Mouse (Mus musculus) B cell, adult 2 months (primary cell): ENCODE measurements around the gene Sigmar1.

Experiments
- DNase-seq, 2 experiments: peaks; one replicate each; pipeline ENCODE4 v3.0.0; 2022

Sigmar1 gene

GRCm38 (mm10) chr4:41756440-41756839, 483 bp upstream of the Sigmar1 start:
- no peak for DNase-seq

GRCm38 (mm10) chr4:41754797-41755337, 1.1 kb downstream of the Sigmar1 start, which contains the start of gene Galt:
Gene Galt (plus strand): TSS chr4:41755228.
- DNase-seq, result no peak

DNA sequence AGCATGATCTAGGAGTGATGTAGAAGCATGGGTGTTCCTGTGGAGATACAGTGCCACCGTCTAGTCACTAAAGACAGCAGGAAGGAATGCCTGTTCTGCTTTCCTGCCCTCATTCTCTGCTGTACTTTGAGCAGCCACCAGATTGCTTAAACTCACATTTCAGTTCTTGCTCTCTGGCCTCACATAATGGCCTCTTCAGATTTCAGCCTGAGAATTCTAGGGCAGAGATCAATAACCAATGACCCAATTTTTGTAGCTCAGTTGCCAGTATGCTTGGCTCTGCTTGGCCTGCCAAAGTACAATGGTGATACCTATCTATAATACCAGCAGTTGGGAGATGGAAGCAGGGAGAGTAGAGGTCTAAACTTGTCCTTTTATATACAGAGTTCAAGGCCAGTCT, 10.9 kb downstream of the Sigmar1 start:
- no peak for DNase-seq

DNA sequence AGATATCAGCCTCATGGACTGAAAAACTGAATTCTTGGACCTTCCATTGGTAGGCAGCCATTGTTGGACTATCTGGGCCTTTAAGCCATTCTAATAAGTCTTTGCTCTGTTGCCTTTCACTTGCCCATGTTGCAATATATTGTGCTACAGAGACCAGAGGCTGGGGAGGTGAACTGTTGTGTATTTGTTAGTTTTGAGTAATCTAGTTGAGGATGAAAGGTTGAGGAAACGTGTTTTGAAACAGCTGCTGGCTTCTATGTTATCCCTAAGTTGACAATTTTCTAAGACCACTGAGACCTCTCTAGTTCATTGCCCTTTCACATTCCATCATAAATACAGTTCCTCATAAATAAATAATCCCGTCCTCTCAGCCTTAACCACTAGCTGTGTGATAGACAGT, 11.8 kb downstream of the Sigmar1 start:
- DNase-seq, result no peak

DNA sequence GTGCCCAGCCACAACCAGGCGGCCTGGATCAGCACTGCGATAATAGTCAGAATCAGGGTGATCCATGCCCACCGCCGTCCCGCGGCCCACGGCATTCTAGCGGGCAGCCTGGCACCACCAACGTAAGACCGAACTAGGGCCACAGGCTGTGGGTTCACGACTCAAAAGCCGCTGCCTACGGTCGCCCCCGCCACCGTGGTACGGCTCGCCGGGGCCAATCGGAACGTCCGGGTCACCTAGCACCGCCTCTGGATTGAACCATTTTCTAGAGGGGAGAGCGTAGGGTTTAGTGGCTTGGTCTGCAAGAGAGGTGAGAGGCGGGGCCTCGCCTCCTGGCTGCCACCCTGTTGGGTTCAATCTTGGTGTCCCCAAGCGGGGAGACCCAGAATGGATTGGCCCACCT, 14.8 kb downstream of the Sigmar1 start:
- DNase-seq, result peak; percentile 92 to 94

DNA sequence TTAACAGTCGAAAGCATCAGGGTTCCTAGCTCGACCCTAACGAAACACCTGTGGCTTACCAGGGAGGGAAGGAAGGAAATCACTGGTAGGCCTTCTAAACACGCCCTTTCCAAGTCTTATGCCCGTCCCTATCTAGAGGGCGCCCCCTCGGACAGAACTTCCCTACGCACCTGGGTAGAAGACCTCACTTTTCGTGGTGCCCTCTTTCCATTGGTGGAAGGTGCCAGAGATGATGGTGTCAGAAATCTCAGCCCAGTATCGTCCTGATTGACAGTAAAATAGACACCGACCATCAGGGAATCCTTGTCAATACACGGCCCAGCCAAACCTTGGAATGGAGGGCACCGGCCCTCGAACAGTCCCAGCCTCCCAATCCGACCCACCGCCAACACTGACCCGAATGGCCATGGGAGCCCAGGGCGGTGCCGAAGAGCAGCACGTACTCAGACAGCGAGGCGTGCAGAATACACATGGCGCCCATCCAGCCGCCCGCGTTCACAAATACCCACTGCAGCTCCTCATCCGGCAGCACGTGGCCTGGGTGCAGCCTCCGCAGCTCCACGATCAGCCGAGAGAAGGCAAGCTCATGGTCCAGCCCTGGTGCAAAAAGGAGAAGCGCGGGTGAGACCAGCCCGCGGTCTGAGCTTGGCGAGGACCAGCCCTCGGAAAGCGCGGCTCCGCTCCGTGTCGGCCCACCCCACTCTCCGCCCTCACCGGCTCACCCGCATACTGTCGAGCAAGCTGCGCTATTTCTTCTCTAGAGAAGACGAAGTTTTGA, 15.4 kb downstream of the Sigmar1 start:
- DNase-seq, result peak; percentile 41 to 51

- DNase-seq, result no peak
Observed at GRCm38 (mm10) chr4:41739260-41739659, 16.7 kb downstream of the Sigmar1 start.

GRCm38 (mm10) chr4:41738256-41738603, 17.7 kb downstream of the Sigmar1 start:
- no peak for DNase-seq

DNA sequence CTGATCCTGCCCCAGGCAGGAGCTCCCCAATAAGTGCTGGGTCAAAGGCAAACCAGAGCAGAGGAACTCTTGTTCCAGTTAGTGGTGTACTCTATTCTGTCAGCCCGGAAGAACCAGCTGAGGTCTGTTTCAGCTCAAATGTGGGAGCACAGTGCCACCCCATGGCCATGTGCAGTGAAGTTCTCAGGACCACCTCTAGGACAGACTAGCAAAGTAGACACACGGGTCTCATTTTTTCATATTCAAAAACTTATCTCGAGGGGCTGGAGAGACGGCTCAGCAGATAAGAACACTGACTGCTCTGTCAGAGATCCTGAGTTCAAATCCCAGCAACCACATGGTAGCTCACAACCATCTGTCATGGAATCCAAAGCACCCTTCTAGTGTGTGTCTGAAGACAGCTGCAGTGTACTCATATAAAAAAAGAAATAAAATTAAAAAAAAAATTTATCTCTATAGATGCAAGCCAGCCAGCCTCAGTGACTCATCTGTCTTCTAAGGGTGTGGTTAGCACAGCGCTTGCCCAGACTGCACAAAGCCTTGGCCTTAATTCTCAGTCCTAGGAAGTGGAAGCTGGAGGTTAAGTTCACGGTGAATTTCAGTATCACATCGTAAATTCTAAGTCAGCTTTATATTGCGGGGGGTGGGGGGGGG, 18.2 kb downstream of the Sigmar1 start:
- DNase-seq, result peak; percentile 84 to 87

DNA sequence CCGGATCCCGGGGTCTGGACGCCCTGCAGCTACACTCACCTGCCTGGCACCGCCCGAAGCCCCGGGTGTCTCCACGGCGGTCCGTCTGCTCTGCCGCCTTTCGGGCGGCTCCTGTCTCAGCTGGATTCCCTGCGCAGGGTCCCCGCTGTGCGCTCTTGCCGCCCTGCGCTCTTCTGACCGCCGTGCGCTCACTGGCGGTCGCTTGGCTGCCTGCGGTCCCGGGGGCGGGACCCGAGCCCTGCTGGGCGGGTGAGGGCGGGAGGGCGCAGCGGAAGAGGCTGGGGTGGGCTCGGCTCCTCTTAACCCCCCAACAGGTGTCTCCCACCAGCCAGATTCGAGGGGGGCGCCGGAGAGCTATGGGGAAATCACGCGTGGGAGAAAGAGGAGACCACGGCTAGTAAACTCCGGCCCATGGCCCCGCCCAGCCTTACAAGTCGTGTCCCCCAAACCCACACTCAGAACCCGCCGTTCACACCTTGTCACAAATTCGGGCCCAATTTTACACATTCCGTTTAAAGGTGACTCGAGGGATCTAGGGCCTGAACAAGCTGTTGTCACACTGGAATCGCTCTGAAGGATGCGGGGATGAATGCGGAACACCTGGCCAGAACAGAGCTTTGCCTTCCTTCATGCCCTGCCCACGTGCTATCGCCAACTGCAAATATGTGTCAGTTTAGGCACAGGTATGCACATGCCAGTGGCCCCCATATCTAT, 24.7 kb downstream of the Sigmar1 start, which contains the start of gene Arid3c:
Gene Arid3c, minus strand, starts transcription at position 91 of the 714 bp plus-strand sequence.
- DNase-seq, result peak; percentile 35 to 43

DNA sequence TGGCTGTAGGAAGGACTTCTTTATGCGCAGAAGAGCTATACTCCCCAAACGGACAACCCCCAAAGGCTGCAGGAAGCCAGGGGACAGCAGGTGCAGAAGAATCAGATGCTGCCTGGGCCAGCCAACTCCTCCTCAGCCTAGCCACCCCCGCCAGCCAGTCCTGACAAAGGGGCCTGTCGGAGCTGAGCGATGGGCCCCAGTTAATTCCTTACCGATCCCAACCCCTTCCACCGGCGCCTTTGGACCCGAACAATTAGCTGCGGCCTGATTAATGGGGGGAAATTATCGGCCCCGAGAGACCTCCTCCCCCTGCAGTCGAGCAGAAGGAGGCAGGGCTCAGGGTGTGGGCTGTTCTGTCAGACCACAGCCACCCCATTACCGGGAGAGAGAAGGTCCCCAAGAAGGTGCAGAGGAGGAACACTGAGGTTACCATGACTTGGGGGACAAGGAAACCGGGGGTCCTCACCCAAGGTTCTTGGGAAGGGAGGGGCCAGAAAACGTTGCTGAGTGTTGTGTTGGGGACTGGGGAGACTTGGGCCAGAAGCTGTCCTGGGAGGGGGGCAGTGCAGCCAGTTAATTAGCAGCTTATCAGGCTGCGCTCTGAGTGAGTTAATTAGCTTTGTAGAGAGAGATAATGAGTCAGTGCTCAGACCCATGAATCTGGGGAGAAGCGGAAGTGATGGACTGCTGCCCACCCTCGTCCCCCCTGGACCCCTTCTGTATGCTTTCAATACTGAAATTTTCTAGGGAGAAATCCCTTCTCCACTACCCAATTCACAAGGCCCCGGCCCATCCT, 28.9 kb downstream of the Sigmar1 start:
- DNase-seq, result no peak

DNA sequence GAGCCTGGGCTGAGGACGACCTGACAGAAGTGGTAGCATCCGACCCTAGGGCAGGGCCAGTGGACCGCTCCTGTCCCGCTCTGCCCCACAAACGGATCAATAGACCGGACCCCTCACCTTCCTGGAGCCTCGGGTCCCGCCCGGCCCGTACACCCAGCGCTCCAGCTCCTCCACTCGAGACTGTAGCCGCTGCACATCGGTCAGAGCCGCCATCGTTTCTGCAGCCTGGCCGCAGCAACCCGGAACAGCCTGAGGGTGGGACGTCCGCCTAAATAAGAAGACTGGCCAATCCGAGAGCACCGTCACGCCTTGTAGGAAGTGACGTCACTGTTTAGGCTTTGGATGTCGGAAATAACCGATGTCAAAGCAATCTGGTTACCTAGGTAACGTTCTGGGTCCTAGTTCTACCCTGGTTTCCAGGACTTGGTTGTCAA, 33.0 kb downstream of the Sigmar1 start, which contains the start of gene Dctn3:
Gene Dctn3, minus strand, starts transcription at position 253 of the 434 bp plus-strand sequence.
- DNase-seq, result peak; percentile 83 to 86

- no peak for DNase-seq
Observed at GRCm38 (mm10) chr4:41716834-41717233, 39.1 kb downstream of the Sigmar1 start.

GRCm38 (mm10) chr4:41715596-41715995, 40.4 kb downstream of the Sigmar1 start:
- DNase-seq, result peak; percentile 55 to 59

- no peak for DNase-seq
Observed at GRCm38 (mm10) chr4:41715082-41715481, 40.9 kb downstream of the Sigmar1 start.

DNA sequence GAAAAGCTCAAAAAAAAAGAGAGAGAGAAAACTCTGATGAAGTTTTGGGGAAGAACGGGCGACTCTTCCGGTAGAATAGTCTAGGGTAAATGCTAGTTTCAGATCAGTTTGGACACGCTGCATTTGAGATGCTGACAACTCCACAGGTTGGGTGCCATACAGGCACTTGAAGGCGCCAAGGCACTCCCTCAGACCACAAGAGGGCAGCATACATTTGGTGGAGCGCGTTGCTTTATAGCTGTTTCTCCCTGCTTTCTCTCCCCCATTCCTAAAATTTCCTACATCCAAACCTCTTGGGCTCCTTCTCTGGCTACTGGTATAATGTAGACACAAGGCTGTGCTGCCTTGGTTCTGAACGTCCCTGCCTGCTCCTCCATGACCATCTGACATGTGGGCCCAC, 41.7 kb downstream of the Sigmar1 start:
- DNase-seq, result peak; percentile 68 to 70

DNA sequence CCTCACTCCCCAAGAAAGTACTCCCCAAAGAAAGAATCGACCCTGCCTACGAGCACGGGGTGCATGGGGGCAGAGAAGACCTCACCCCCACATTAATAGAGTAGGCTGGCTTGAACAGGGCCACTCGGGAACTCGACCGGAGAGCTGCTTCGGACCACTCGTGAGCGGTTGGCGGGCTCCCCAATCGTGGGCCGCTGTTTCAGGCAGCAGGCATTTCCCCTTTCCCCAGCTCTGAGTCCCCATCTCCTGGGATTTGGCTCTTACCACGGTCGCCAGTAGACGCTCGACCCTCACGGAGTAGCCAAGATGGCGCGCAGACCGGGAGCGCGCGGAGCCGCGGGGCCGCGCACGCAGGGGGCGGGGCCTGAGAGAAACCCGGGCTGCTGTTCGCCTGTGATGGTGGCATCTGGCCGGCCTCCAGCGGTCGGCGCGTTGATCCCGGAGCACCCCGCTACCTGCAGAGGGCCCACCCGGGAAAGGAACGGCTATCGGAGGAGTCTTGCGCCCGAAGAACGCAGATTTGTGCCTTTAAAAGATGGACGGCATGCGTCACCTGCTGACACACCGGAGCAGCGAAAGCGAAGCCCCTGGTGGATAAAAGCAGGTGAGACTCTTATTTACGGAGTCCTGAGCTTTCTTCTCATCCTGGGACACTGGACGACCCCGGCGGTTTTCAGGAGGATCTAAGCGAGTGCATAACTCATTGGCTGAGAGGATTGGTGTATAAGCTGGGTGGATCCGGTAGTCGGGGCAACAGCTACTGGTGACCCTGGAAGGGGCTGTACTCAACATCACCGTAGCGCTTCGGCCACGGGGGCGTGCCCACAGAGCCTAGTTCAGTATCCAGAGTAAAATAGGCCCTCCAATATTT, 42.5 kb downstream of the Sigmar1 start, which contains the start of gene Rpp25l:
Gene Rpp25l, minus strand, starts transcription at position 338 of the 871 bp plus-strand sequence.
- peak; percentile 87 to 92 for DNase-seq

DNA sequence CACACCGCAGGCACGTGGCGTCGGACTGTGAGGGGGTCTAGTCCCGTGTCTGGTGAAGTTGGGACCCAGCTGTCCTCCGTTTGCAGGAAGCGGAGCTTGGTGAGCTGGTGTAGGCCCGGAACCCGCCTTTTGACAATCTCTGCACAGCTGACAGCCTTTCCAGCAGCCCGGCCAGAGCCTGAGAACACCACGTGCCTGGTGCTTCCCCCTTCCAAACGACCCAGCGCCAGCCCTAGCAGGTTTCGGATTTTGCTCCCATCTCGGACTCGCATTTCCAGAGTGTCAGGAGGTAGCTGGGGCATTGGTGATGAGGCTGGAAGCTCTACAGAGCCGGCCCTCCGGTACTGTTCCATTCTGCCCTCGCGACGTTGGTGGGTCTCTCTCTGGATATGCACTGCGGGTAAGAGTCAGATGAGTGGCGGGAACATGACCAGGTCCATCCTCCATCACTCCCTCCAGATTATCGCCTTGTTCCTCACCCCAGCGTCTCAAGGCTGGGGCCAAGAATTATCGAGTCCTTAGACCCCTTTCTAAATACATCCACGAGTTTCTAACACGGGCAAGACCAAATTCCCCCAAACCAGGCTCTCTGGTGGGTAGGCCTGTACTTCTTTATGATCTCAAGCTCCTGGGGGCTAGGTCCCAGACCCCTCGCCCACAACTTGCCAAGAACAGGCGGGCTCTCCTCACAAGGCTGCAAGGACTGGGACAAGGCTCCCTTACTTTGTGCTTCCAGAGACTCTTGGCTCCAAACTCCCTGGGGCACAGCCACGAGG, 43.3 kb downstream of the Sigmar1 start:
- no peak for DNase-seq

GRCm38 (mm10) chr4:41711705-41712375, 44.1 kb downstream of the Sigmar1 start:
- DNase-seq, result no peak

GRCm38 (mm10) chr4:41710229-41710628, 45.7 kb downstream of the Sigmar1 start:
- DNase-seq, result no peak
